8 mouse cellular contexts compared by ENCODE assay signal in the genomic region with DNA sequence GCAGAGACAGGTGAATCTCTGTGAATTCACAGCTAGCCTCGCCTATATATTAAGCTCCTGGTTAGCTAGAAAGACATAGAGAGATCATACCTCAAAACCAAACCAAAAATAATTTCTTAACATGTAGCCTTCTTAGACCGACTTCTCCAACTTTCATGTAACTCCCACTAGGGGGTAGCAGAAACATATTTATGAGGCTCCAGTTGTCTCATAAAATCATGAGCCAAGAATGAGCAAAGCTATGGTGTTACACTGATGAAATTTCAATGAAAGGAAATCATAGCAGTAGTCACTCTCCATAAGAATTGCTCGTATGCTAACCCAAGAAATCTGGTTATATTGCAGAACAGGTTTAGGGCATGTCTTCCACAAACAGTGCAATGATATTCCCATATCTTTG.
DNase-seq lines count a peak whose midpoint lies in the region; ATAC-seq and TF ChIP-seq lines count a peak whose summit lies in the region.

No protein-coding gene starts in this region.

- 60% methylated on average over 3 of the region's 3 CpGs for WGBS in midbrain, embryonic 11.5 days
- 71% methylated on average over 3 of the region's 3 CpGs for WGBS in midbrain, embryonic 10.5 days
- 24% methylated on average over 3 of the region's 3 CpGs for WGBS in embryonic facial prominence, embryonic 13.5 days
- WGBS in stomach, embryonic 15.5 days: 32% methylated on average over 3 of the region's 3 CpGs

- H3K27ac ChIP-seq in gastrocnemius, adult 2 months: no peak overlapping the region
- H3K27ac ChIP-seq in midbrain, embryonic 11.5 days (ENCODE audit: low read depth, low read length): no peak overlapping the region
- H3K27ac ChIP-seq in midbrain, embryonic 10.5 days (replicated peaks): no peak overlapping the region
- H3K27ac ChIP-seq in embryonic facial prominence, embryonic 13.5 days: no peak overlapping the region
- no peak overlapping the region for H3K27ac ChIP-seq in stomach, embryonic 15.5 days

- no peaks in the 10 kb centered on the region for H3K4me1 ChIP-seq in midbrain, embryonic 11.5 days (ENCODE audit: control insufficient read depth, insufficient read depth, low read length)
- H3K4me1 ChIP-seq in midbrain, embryonic 10.5 days: no peaks in the 10 kb centered on the region
- no peaks in the 10 kb centered on the region for H3K4me1 ChIP-seq in embryonic facial prominence, embryonic 13.5 days
- no peaks in the 10 kb centered on the region for H3K4me1 ChIP-seq in stomach, embryonic 15.5 days

- ATAC-seq in midbrain, embryonic 11.5 days (ENCODE audit: low FRiP score): peak; percentile 79
- ATAC-seq in embryonic facial prominence, embryonic 13.5 days (ENCODE audit: insufficient number of reproducible peaks, insufficient read depth, low FRiP score, low TSS enrichment, low read depth): 0 out of 2 replicates have a peak, but pooled peaks have one; percentile 62
- peak; percentile 47; the same call in 1 of the 2 replicates for ATAC-seq in stomach, embryonic 15.5 days (ENCODE audit: insufficient read depth, low FRiP score, low read depth)

- H3K9ac ChIP-seq in midbrain, embryonic 11.5 days (ENCODE audit: low read length): no peak overlapping the region
- no peak overlapping the region for H3K9ac ChIP-seq in embryonic facial prominence, embryonic 13.5 days
- no peak overlapping the region for H3K9ac ChIP-seq in stomach, embryonic 15.5 days

- intact Hi-C loops in gastrocnemius, adult 2 months (cut with DNase I): loop anchor here (2.0 kb wide), 1 partner anchor 147 kb away; no protein-coding TSS in a partner anchor
- intact Hi-C loops in gastrocnemius, postnatal 14 days (cut with DNase I; ENCODE audit: low total_unique reads): no loop called here
- intact Hi-C loops in left cerebral cortex, postnatal 25 days (cut with DNase I): loop anchor here (1.0 to 5.0 kb wide), 4 partner anchors 150 to 769 kb away; a partner anchor contains a TSS

- H3K9me3 ChIP-seq in midbrain, embryonic 11.5 days (ENCODE audit: control insufficient read depth, low read length): no peaks in the 10 kb centered on the region
- no peaks in the 10 kb centered on the region for H3K9me3 ChIP-seq in midbrain, embryonic 10.5 days (replicated peaks)
- H3K9me3 ChIP-seq in embryonic facial prominence, embryonic 13.5 days: no peaks in the 10 kb centered on the region
- H3K9me3 ChIP-seq in stomach, embryonic 15.5 days: no peaks in the 10 kb centered on the region

- no peak for DNase-seq in gastrocnemius, adult 2 months
- no peak for DNase-seq in gastrocnemius, postnatal 14 days
- DNase-seq in midbrain, embryonic 11.5 days (ENCODE audit: low spot score, missing footprints): peak; percentile 86
- no peak for DNase-seq in midbrain, embryonic 10.5 days (ENCODE audit: low spot score)
- peak; percentile 25 to 75 for DNase-seq in left cerebral cortex, postnatal 25 days (ENCODE audit: low spot score in 2 of 2)
- DNase-seq in urinary bladder, postnatal 10 days (ENCODE audit: low spot score): no peak

- H3K4me2 ChIP-seq in midbrain, embryonic 11.5 days: no peak overlapping the region
- no peak overlapping the region for H3K4me2 ChIP-seq in embryonic facial prominence, embryonic 13.5 days
- no peak overlapping the region for H3K4me2 ChIP-seq in stomach, embryonic 15.5 days

- H3K27me3 ChIP-seq in midbrain, embryonic 11.5 days (ENCODE audit: control insufficient read depth, insufficient read depth, low read length): no peaks in the 10 kb centered on the region
- no peaks in the 10 kb centered on the region for H3K27me3 ChIP-seq in midbrain, embryonic 10.5 days (ENCODE audit: low read depth, poor library complexity, severe bottlenecking)
- no peaks in the 10 kb centered on the region for H3K27me3 ChIP-seq in embryonic facial prominence, embryonic 13.5 days
- H3K27me3 ChIP-seq in stomach, embryonic 15.5 days (replicated peaks): no peaks in the 10 kb centered on the region

- no peaks in the 10 kb centered on the region for H3K36me3 ChIP-seq in midbrain, embryonic 11.5 days (ENCODE audit: control insufficient read depth, insufficient read depth, low read length)
- no peaks in the 10 kb centered on the region for H3K36me3 ChIP-seq in midbrain, embryonic 10.5 days
- H3K36me3 ChIP-seq in embryonic facial prominence, embryonic 13.5 days: no peaks in the 10 kb centered on the region
- no peaks in the 10 kb centered on the region for H3K36me3 ChIP-seq in stomach, embryonic 15.5 days

- H3K4me3 ChIP-seq in gastrocnemius, adult 2 months: no peak overlapping the region
- H3K4me3 ChIP-seq in midbrain, embryonic 11.5 days (ENCODE audit: low read depth, low read length): no peak overlapping the region
- H3K4me3 ChIP-seq in midbrain, embryonic 10.5 days: no peak overlapping the region
- no peak overlapping the region for H3K4me3 ChIP-seq in embryonic facial prominence, embryonic 13.5 days
- no peak overlapping the region for H3K4me3 ChIP-seq in stomach, embryonic 15.5 days (replicated peaks)

- TF ChIP-seq CTCF in gastrocnemius, adult 2 months (IDR thresholded peaks at IDR 0.05): peak; percentile 68

Comparison
In these comparisons a context has a peak if more than half of its experiments do, and no peak if none do; other contexts are left out.
1. DNase-seq: peak in midbrain, embryonic 11.5 days (single experiment) and left cerebral cortex, postnatal 25 days (2 of 2); none in gastrocnemius, adult 2 months (single experiment), gastrocnemius, postnatal 14 days (single experiment), midbrain, embryonic 10.5 days (single experiment) and urinary bladder, postnatal 10 days (single experiment).
2. Peak in every context shown above with its lines, with median percentiles within 50 percentile points of each other: ATAC-seq.